Mouse (Mus musculus) kidney, embryonic 16.5 days (tissue): ENCODE data around the gene H2-Eb2. TPM values are rescaled to one million over a fixed set of nuclear protein-coding genes. Genes with fewer than 3 reads are reported as not detected.
"Not testable (repeated sequence)": the region's sequence is repeated elsewhere in the genome, so short reads cannot be mapped to it uniquely, and the experiment has no call there.

Source experiments
- ATAC-seq: fragments of 200-750 bp; cut with Nextera tagmentation; 2 replicates; pipeline ENCODE4 v1.8.0; 2017; ENCODE audit warnings: moderate TSS enrichment; ENCODE audit not compliant: low FRiP score, low TSS enrichment
- H3K27ac ChIP-seq: fragments of 300-500 bp; sonication (generic); 2 replicates; pipeline ENCODE4 v1.5.1; 2014; ENCODE audit warnings: low read length
- H3K27me3 ChIP-seq: fragments of 300-500 bp; sonication (generic); 2 replicates; pipeline ENCODE4 v1.6.1; 2014; ENCODE audit warnings: low read length, control low read depth, mixed read lengths; ENCODE audit not compliant: insufficient read depth
- H3K36me3 ChIP-seq: fragments of 300-500 bp; sonication (generic); 2 replicates; pipeline ENCODE4 v1.6.1; 2014; ENCODE audit warnings: low read length, control low read depth, mixed read lengths; ENCODE audit not compliant: insufficient read depth
- H3K4me1 ChIP-seq: fragments of 300-500 bp; sonication (generic); 2 replicates; pipeline ENCODE4 v1.6.1; 2014; ENCODE audit warnings: low read length, control low read depth, mixed read lengths; ENCODE audit not compliant: insufficient read depth
- H3K4me2 ChIP-seq: fragments of 300-500 bp; sonication (generic); replicated peaks from 2 replicates; pipeline ENCODE4 v1.6.1; 2014; ENCODE audit warnings: low read depth, low read length
- H3K4me3 ChIP-seq: fragments of 300-500 bp; sonication (generic); 2 replicates; pipeline ENCODE4 v1.5.1; 2014; ENCODE audit warnings: mild to moderate bottlenecking, low read length
- H3K9ac ChIP-seq: fragments of 300-500 bp; sonication (generic); replicated peaks from 2 replicates; pipeline ENCODE4 v1.6.1; 2014; ENCODE audit warnings: low read length
- H3K9me3 ChIP-seq: fragments of 300-500 bp; sonication (generic); 2 replicates; pipeline ENCODE4 v1.6.1; 2016; ENCODE audit warnings: low read length, control low read depth
- WGBS: fragments of 180-500 bp; shearing (Covaris S2); extraction: QIAGEN DNeasy Blood & Tissue Kit; methylation state at CpG from one replicate; pipeline ENCODE4 v1.1.7; 2014; 5-methylcytosine and 5-hydroxymethylcytosine counted together
- polyA plus RNA-seq: library from polyadenylated mRNA; unstranded; fragments of >200 nt; fragmentation: Nextera tagmentation; extraction: Ambion mirVana; gene quantifications from 2 replicates; pipeline ENCODE4 v1.2.1, GENCODE M21; 2015

Gene H2-Eb2
- polyA plus RNA-seq, 1 experiment from 2014 or later = 0.04 TPM

- H3K9ac ChIP-seq = no peak overlapping the region
- H3K4me2 ChIP-seq = no peak overlapping the region
- no peak overlapping the region for H3K4me3 ChIP-seq
- no peak overlapping the region for H3K27ac ChIP-seq
- no peak for ATAC-seq
- 85% methylated on average over 2 of the region's 2 CpGs for WGBS
- no peaks in the 10 kb centered on the region for H3K4me1 ChIP-seq
- H3K9me3 ChIP-seq = no peaks in the 10 kb centered on the region
- 0 out of 2 replicates have a peak, but pooled peaks cover 2% of the 10 kb centered on the region for H3K27me3 ChIP-seq
- H3K36me3 ChIP-seq = no peaks in the 10 kb centered on the region
These were observed 21.7 kb upstream of the H2-Eb2 start for GRCm38 (mm10) chr17:34303789-34304188.

- Histone ChIP-seq H3K27me3 (0 out of 2 replicates have a peak, but pooled peaks cover 2% of the 10 kb centered on the region), H3K4me1 (0 out of 2 replicates have a peak, but pooled peaks cover 3% of the 10 kb centered on the region), H3K36me3 (no peaks in the 10 kb centered on the region), H3K4me3 (no peak overlapping the region), H3K9ac (no peak overlapping the region), H3K4me2 (no peak overlapping the region), H3K27ac (no peak overlapping the region), H3K9me3 (no peaks in the 10 kb centered on the region)
- peak; percentile 58 for ATAC-seq
- 6% methylated on average over 4 of the region's 4 CpGs for WGBS
These were observed 20.7 kb upstream of the H2-Eb2 start for GRCm38 (mm10) chr17:34304751-34305150.

- Histone ChIP-seq H3K4me2 (no peak within 1 kb of the TSS), H3K9me3 (no peaks in the 10 kb centered on the region), H3K27me3 (0 out of 2 replicates have a peak, but pooled peaks cover 2% of the 10 kb centered on the region), H3K27ac (no peak within 1 kb of the TSS), H3K4me1 (0 out of 2 replicates have a peak, but pooled peaks cover 3% of the 10 kb centered on the region), H3K9ac (no peak within 1 kb of the TSS), H3K36me3 (no peaks in the 10 kb centered on the region), H3K4me3 (no peak within 1 kb of the TSS)
- peak; percentile 89 for ATAC-seq
These were observed 20.0 kb upstream of the H2-Eb2 start, which contains the start of gene H2-Eb1 for GRCm38 (mm10) chr17:34305380-34306030. Gene H2-Eb1 (plus strand): TSS chr17:34305867.

GRCm38 (mm10) chr17:34306407-34306806 lies 19.1 kb upstream of the H2-Eb2 start:
- Histone ChIP-seq H3K4me1 (0 out of 2 replicates have a peak, but pooled peaks cover 3% of the 10 kb centered on the region), H3K4me3 (no peak overlapping the region), H3K27me3 (0 out of 2 replicates have a peak, but pooled peaks cover 2% of the 10 kb centered on the region), H3K36me3 (no peaks in the 10 kb centered on the region), H3K4me2 (no peak overlapping the region), H3K9me3 (no peaks in the 10 kb centered on the region), H3K9ac (no peak overlapping the region), H3K27ac (no peak overlapping the region)
- 90% methylated on average over 2 of the region's 2 CpGs for WGBS
- no peak for ATAC-seq

GRCm38 (mm10) chr17:34307216-34307615 lies 18.2 kb upstream of the H2-Eb2 start:
- Histone ChIP-seq H3K9me3 (no peaks in the 10 kb centered on the region), H3K27ac (no peak overlapping the region), H3K36me3 (no peaks in the 10 kb centered on the region), H3K4me1 (0 out of 2 replicates have a peak, but pooled peaks cover 3% of the 10 kb centered on the region), H3K27me3 (0 out of 2 replicates have a peak, but pooled peaks cover 2% of the 10 kb centered on the region), H3K4me3 (no peak overlapping the region), H3K4me2 (no peak overlapping the region), H3K9ac (no peak overlapping the region)
- no peak for ATAC-seq

- no peaks in the 10 kb centered on the region for H3K36me3 ChIP-seq
- no peak overlapping the region for H3K4me3 ChIP-seq
- no peak for ATAC-seq
- H3K9me3 ChIP-seq = no peaks in the 10 kb centered on the region
- H3K27me3 ChIP-seq = 0 out of 2 replicates have a peak, but pooled peaks cover 2% of the 10 kb centered on the region
- H3K27ac ChIP-seq = no peak overlapping the region
- H3K4me1 ChIP-seq = 0 out of 2 replicates have a peak, but pooled peaks cover 3% of the 10 kb centered on the region
- no peak overlapping the region for H3K9ac ChIP-seq
- no peak overlapping the region for H3K4me2 ChIP-seq
- WGBS = 77% methylated on average over 4 of the region's 4 CpGs
These were observed 17.3 kb upstream of the H2-Eb2 start for GRCm38 (mm10) chr17:34308161-34308560.

- H3K27me3 ChIP-seq = 0 out of 2 replicates have a peak, but pooled peaks cover 2% of the 10 kb centered on the region
- H3K36me3 ChIP-seq = no peaks in the 10 kb centered on the region
- peak overlapping the region; percentile 74 for H3K9ac ChIP-seq
- 0 out of 2 replicates have a peak, but pooled peaks cover 3% of the 10 kb centered on the region for H3K4me1 ChIP-seq
- WGBS = 22% methylated on average over 10 of the region's 10 CpGs
- peak overlapping the region; percentile 77 for H3K4me2 ChIP-seq
- peak overlapping the region; percentile 72 for H3K27ac ChIP-seq
- ATAC-seq = no peak
- H3K4me3 ChIP-seq = peak overlapping the region; percentile 69
- no peaks in the 10 kb centered on the region for H3K9me3 ChIP-seq
These were observed 16.2 kb upstream of the H2-Eb2 start for GRCm38 (mm10) chr17:34309225-34309624.

GRCm38 (mm10) chr17:34309683-34310385 lies 15.6 kb upstream of the H2-Eb2 start:
- H3K4me3 ChIP-seq = peak overlapping the region; percentile 69
- peak overlapping the region; percentile 74 for H3K9ac ChIP-seq
- peak overlapping the region; percentile 72 for H3K27ac ChIP-seq
- 0 out of 2 replicates have a peak, but pooled peaks cover 3% of the 10 kb centered on the region for H3K4me1 ChIP-seq
- no peaks in the 10 kb centered on the region for H3K9me3 ChIP-seq
- H3K27me3 ChIP-seq = 0 out of 2 replicates have a peak, but pooled peaks cover 2% of the 10 kb centered on the region
- no peaks in the 10 kb centered on the region for H3K36me3 ChIP-seq
- H3K4me2 ChIP-seq = peak overlapping the region; percentile 77
- peak; percentile 87 for ATAC-seq
- 23% methylated on average over 37 of the region's 38 CpGs for WGBS

- H3K36me3 ChIP-seq, H3K27me3 ChIP-seq, ATAC-seq, H3K27ac ChIP-seq, H3K4me2 ChIP-seq, H3K4me1 ChIP-seq, H3K9ac ChIP-seq, H3K4me3 ChIP-seq, H3K9me3 ChIP-seq: not testable (repeated sequence)
- WGBS = 80% methylated on average over 3 of the region's 3 CpGs
These were observed 14.9 kb upstream of the H2-Eb2 start for GRCm38 (mm10) chr17:34310526-34310925.
